Mouse (Mus musculus) CH12.LX (cell line): ENCODE measurements around the gene Gpr152. TPM values are rescaled to one million over a fixed set of nuclear protein-coding genes. Genes with fewer than 3 reads are reported as not detected.

ENCODE experiments used
- DNase-seq: peaks from one replicate; pipeline ENCODE4 v3.0.0-alpha.2; 2013; ENCODE audit errors: extremely low read depth
- H3K27ac ChIP-seq: 2 replicates; pipeline ENCODE4 v1.5.1; 2012; ENCODE audit warnings: low read depth, mild to moderate bottlenecking, control low read depth, moderate library complexity; ENCODE audit not compliant: insufficient read depth
- H3K27me3 ChIP-seq: replicated peaks from 2 replicates; pipeline ENCODE3; 2012; ENCODE audit warnings: inconsistent platforms
- H3K36me3 ChIP-seq, 2 experiments: replicated peaks in 1 of 2; 2 replicates each; pipeline versions ENCODE3 to v1.6.1; 2012; ENCODE audit warnings: inconsistent platforms in 1 of 2, low read length in 1 of 2, mild to moderate bottlenecking in 1 of 2, mixed read lengths in 1 of 2, moderate library complexity in 1 of 2; ENCODE audit not compliant: control insufficient read depth in 1 of 2, insufficient read depth in 1 of 2
- H3K4me1 ChIP-seq, 2 experiments: 2 replicates each; pipeline ENCODE4 v1.6.1; 2012; ENCODE audit warnings: inconsistent platforms in 1 of 2, moderate library complexity in 1 of 2; ENCODE audit not compliant: insufficient read depth in 2 of 2, control insufficient read depth in 1 of 2
- H3K4me2 ChIP-seq: 2 replicates; pipeline ENCODE4 v1.6.1; 2012; ENCODE audit warnings: low read depth, mild to moderate bottlenecking, control low read depth; ENCODE audit not compliant: poor library complexity, insufficient read depth, severe bottlenecking
- H3K4me3 ChIP-seq, 3 experiments: fragments of 150-350 bp in 1 of 3; sonication (generic) in 1 of 3; replicated peaks in 1 of 3; 2 replicates each; pipeline versions ENCODE3 to v1.5.1; 2011 to 2012; ENCODE audit warnings: low read depth in 2 of 3, low read length in 2 of 3, mild to moderate bottlenecking in 2 of 3, moderate library complexity in 2 of 3, control low read depth in 1 of 3, improper control_type of control experiment in 1 of 3, inconsistent platforms in 1 of 3, mixed read lengths in 1 of 3; ENCODE audit not compliant: poor library complexity in 1 of 3
- H3K79me2 ChIP-seq: replicated peaks from 2 replicates; pipeline ENCODE4 v1.6.1; 2012; ENCODE audit warnings: mild to moderate bottlenecking, moderate library complexity; ENCODE audit not compliant: control insufficient read depth, poor library complexity, insufficient read depth, severe bottlenecking; ENCODE audit errors: extremely low read depth
- H3K9ac ChIP-seq: 2 replicates; pipeline ENCODE4 v1.6.1; 2012; ENCODE audit warnings: low read depth, mild to moderate bottlenecking, control low read depth, moderate library complexity; ENCODE audit not compliant: insufficient read depth
- H3K9me3 ChIP-seq: replicated peaks from 2 replicates; pipeline ENCODE3; 2012; ENCODE audit warnings: low read length, inconsistent platforms, mixed read lengths
- EP300 ChIP-seq: IDR thresholded peaks from 2 replicates; pipeline ENCODE4 v1.6.1; 2011; ENCODE audit warnings: low read length, improper control_type of control experiment
- ETS1 ChIP-seq: conservative IDR thresholded peaks from 2 replicates; pipeline ENCODE4 v1.6.1; 2012; ENCODE audit warnings: low read depth, mild to moderate bottlenecking, inconsistent platforms, low read length, improper control_type of control experiment, moderate library complexity
- IRF4 ChIP-seq: IDR thresholded peaks from 2 replicates; pipeline ENCODE4 v1.6.1; 2014; ENCODE audit warnings: low read depth, mild to moderate bottlenecking, inconsistent platforms, low read length, improper control_type of control experiment
- JUND ChIP-seq: conservative IDR thresholded peaks from 2 replicates; pipeline ENCODE4 v1.6.1; 2011; ENCODE audit warnings: low read depth, low read length, improper control_type of control experiment
- MEF2A ChIP-seq: IDR thresholded peaks from 2 replicates; pipeline ENCODE4 v1.6.1; 2014; ENCODE audit warnings: low read depth, mild to moderate bottlenecking, inconsistent platforms, low read length, improper control_type of control experiment, borderline replicate concordance
- NELFE ChIP-seq: IDR thresholded peaks from 2 replicates; pipeline ENCODE4 v1.6.1; 2011; ENCODE audit warnings: low read depth, low read length, improper control_type of control experiment
- NRF1 ChIP-seq: IDR thresholded peaks from 2 replicates; pipeline ENCODE4 v1.6.1; 2014; ENCODE audit warnings: low read depth, mild to moderate bottlenecking, inconsistent platforms, low read length, improper control_type of control experiment, moderate library complexity
- POLR2A ChIP-seq: IDR thresholded peaks from 2 replicates; pipeline ENCODE4 v1.6.1; 2011; ENCODE audit warnings: low read depth, mild to moderate bottlenecking, improper control_type of control experiment, low read length
- RAD21 ChIP-seq: IDR thresholded peaks from 2 replicates; pipeline ENCODE4 v1.6.1; 2011; ENCODE audit warnings: low read depth, mild to moderate bottlenecking, low read length, improper control_type of control experiment, moderate library complexity
- RCOR1 ChIP-seq: conservative IDR thresholded peaks from 2 replicates; pipeline ENCODE4 v1.6.1; 2012; ENCODE audit warnings: low read depth, mild to moderate bottlenecking, inconsistent platforms, low read length, improper control_type of control experiment
- SIN3A ChIP-seq: IDR thresholded peaks from 2 replicates; pipeline ENCODE4 v1.6.1; 2012; ENCODE audit warnings: low read length, improper control_type of control experiment, inconsistent platforms
- SMC3 ChIP-seq: IDR thresholded peaks from 2 replicates; pipeline ENCODE4 v1.6.1; 2011; ENCODE audit warnings: low read depth, low read length, improper control_type of control experiment
- TBP ChIP-seq: conservative IDR thresholded peaks from 2 replicates; pipeline ENCODE4 v1.6.1; 2011; ENCODE audit warnings: low read depth, low read length, improper control_type of control experiment
- UBTF ChIP-seq: IDR thresholded peaks from 2 replicates; pipeline ENCODE4 v1.6.1; 2012; ENCODE audit warnings: low read depth, mild to moderate bottlenecking, inconsistent platforms, low read length, improper control_type of control experiment, moderate library complexity
- USF1 ChIP-seq: IDR thresholded peaks from 2 replicates; pipeline ENCODE4 v1.6.1; 2014; ENCODE audit warnings: low read depth, mild to moderate bottlenecking, inconsistent platforms, low read length, improper control_type of control experiment
- USF2 ChIP-seq: conservative IDR thresholded peaks from 2 replicates; pipeline ENCODE4 v1.6.1; 2011; ENCODE audit warnings: low read depth, low read length, improper control_type of control experiment
- ZC3H11A ChIP-seq: IDR thresholded peaks from 2 replicates; pipeline ENCODE4 v1.6.1; 2012; ENCODE audit warnings: low read depth, mild to moderate bottlenecking, inconsistent platforms, low read length, improper control_type of control experiment
- dilution Hi-C: fragments of 300-500 bp; cut with MboI; formaldehyde crosslinking; loops from 2 replicates; pipeline ENCODE4 v1.14.3; 2020; ENCODE audit warnings: low sequenced_read_pairs; ENCODE audit not compliant: extremely low pct_unique_long_range_greater_than_20kb, extremely low pct_ligation_motif_present
- in situ Hi-C: fragments of 300-500 bp; cut with MboI; formaldehyde crosslinking; loops from 3 replicates; pipeline ENCODE4 v1.14.3; 2019; ENCODE audit warnings: low sequenced_read_pairs, low pct_ligation_motif_present, low pct_unique_long_range_greater_than_20kb, mixed read lengths
- polyA plus RNA-seq: library from polyadenylated mRNA; unstranded; fragments of >175 nt; gene quantifications from 2 replicates; pipeline ENCODE4 v1.2.1, GENCODE M21; 2012; ENCODE audit warnings: low read depth; ENCODE audit not compliant: insufficient read length
- total RNA-seq, 2 experiments: library from RNA; depleted of rRNA; stranded (reverse); fragments of 300-350 nt in 1 of 2; fragments of >200 nt in 1 of 2; gene quantifications; 2 replicates each; pipeline ENCODE4 v1.2.3; 2012 to 2014

The Gpr152 gene
- total and polyA plus RNA-seq, 3 experiments = 0.05 to 0.71 (median 0.17) TPM

DNA sequence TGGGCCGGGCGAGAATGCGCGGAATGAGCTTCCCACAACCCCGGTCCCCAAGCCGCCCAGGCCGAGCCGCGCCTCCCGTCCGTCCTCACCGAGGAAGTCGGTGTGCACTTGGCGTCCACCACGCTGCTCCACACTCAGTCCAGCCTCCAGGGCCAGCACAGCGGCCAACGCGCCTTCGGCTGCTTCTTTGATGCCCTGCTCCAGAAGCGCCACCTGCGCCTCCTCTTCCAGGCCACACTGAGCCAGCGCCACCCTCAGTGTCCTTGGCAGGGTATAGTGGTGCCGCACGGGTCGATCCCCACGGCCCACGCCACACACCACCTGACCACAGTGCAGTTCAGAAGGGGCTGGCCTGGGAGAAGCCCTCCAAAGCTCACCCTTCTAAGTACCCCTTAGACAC is 30.2 kb downstream of the Gpr152 start:
- TF ChIP-seq UBTF (peak; percentile 21; the same call in 1 of the 2 replicates), EP300 (no peak), RCOR1 (no peak)
- H3K4me1 ChIP-seq = peaks cover 11 to 49% of the 10 kb centered on the region in 2 experiments
- no peaks in the 10 kb centered on the region for H3K79me2 ChIP-seq
- H3K4me2 ChIP-seq = peak overlapping the region; percentile 72
- peak overlapping the region; percentile 79 for H3K9ac ChIP-seq
- H3K36me3 ChIP-seq = peaks cover 0 to 34% of the 10 kb centered on the region in 2 experiments
- peak overlapping the region; percentile 41 to 62 (median 53) for H3K4me3 ChIP-seq
- dilution Hi-C loops (no loop called here), in situ Hi-C loops (no loop called here)
- no peak for DNase-seq
- peak overlapping the region; percentile 65 for H3K27ac ChIP-seq
- H3K9me3 ChIP-seq = peaks cover 2% of the 10 kb centered on the region
- no peaks in the 10 kb centered on the region for H3K27me3 ChIP-seq

DNA sequence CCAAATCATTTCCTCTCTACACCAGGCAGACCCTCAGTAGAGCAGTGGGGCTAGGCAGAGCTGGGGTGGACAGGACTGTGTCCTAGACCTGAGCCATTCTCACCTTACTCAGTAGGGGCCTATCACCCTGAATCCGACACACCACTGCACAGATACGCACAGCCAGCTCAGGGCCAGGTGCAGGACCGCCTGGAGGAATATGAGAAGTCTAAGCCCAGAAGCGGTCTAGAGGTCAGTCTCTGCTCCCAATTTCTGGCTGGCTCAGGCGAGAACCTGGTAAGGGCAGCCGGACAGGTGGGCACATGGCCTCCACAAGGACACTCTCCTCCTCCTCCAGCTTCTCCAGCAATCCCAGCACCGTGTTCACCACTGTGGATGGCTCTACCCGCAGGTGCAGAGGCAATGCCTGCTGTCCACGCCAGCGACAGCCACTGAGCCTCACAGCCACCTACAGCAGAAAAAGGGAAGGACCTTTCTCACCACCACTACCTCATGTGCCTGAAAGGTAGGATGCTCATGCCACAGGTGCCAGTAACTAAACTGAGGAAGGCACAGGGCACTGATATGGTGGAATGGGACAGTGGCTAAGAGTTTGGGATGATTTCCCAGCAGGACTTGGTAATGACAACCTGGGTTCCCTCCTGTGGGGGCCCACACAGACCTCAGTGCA is 31.3 kb downstream of the Gpr152 start:
- Histone ChIP-seq H3K4me2 (no peak overlapping the region), H3K27me3 (no peaks in the 10 kb centered on the region), H3K9me3 (peaks cover 2% of the 10 kb centered on the region), H3K27ac (no peak overlapping the region), H3K79me2 (no peaks in the 10 kb centered on the region), H3K4me1 (peaks cover 11 to 45% of the 10 kb centered on the region in 2 experiments), H3K4me3 (no peak overlapping the region), H3K9ac (no peak overlapping the region), H3K36me3 (peaks cover 0 to 36% of the 10 kb centered on the region in 2 experiments)
- no peak for DNase-seq
- dilution Hi-C loops (no loop called here), in situ Hi-C loops (no loop called here)
- TF ChIP-seq POLR2A (no peak), USF2 (no peak), ZC3H11A (no peak), RCOR1 (no peak), JUND (no peak), SIN3A (no peak), RAD21 (no peak), NRF1 (no peak), ETS1 (no peak), IRF4 (no peak), USF1 (no peak), TBP (no peak), NELFE (no peak), SMC3 (no peak), MEF2A (no peak)
